Mouse (Mus musculus) testis, postnatal 10 days (tissue): ENCODE measurements at regions not wholly inside any gene's neighbourhood (a gene's known extent, or its start where the extent isn't known, plus 50 kb on each side); places are given as distances from the start of the nearest gene placed in this dataset.
A peak's percentile ranks its signal among the peaks of the same experiment; 100 is the strongest.

ENCODE experiments used
- DNase-seq: peaks from one replicate; pipeline ENCODE4 v3.0.0; 2021; ENCODE audit warnings: low spot score

DNA sequence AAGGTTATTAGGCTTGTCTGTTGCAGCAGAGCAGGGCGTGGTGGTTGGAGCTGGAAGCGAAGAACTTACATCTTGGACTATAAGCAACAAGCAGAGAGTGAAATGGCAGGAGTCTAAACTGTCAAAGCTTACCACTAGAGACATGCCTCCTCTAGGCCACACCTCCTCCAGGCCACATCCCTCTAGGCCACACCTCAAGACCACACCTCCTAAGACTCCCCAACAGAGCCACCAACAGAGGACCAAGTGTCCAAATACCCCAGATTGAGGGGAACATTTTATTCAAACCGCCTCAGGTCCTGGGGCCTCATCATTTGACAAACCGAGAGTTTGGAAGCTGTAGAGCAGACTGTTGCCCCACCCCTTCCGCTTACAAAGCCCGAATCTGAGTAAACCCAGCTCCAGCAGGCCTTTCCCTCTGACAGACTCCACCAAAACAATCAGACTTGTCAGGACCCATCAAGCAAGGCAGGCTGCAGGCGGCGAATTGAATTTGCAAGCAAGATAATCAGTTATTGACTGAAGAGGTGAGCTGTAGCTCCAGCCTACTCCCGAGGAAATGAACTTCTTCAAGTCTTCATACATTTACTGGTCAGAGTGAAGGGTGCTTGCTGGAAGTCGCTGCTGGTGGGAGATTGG, 253.5 kb upstream of the Kcnab2 start:
- peak; percentile 17 for DNase-seq

GRCm38 (mm10) chr4:152729421-152729820, 251.8 kb upstream of the Kcnab2 start:
- DNase-seq, result peak; percentile 26

DNA sequence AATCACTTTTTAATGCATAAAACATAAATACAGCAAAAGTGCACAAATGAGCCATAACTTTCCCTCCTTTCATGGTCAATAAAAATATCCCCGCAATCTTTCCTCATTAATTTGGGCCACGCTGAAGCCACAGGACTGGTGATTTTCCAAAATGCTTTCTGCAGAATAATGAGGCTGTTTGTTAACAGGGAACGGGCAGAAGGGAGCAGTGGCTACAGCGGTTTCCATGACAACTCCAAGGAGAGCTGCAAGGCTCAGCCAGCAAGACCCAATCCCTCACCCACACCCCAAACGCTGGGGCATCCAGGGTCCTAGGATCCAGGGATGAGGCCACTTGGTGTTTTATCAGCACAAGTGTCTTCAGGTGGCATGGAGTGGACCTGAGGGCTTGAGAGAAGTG, 248.2 kb upstream of the Kcnab2 start:
- DNase-seq, result no peak

- DNase-seq, result no peak
Measured at GRCm38 (mm10) chr4:152725423-152725822, 247.8 kb upstream of the Kcnab2 start.

DNA sequence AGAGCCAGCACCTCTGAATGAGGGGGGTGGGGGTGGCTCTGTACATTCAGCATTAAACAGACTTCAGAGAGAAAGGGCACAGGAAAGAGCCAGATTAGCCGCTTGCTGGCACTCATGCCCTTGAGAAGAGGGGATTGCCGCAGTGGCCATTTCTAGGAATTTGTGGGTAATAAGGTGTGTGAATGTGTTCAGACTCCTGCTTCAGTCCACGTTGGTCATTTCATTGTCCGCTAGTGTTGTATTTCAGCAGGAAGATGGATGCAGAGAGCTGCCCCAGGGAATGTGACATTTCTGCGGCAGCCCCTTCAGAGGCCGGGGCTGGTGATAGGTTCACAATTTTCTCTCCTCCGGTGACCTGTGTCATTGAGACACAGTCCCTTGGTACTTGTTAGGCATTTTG, 247.1 kb upstream of the Kcnab2 start:
- no peak for DNase-seq

DNA sequence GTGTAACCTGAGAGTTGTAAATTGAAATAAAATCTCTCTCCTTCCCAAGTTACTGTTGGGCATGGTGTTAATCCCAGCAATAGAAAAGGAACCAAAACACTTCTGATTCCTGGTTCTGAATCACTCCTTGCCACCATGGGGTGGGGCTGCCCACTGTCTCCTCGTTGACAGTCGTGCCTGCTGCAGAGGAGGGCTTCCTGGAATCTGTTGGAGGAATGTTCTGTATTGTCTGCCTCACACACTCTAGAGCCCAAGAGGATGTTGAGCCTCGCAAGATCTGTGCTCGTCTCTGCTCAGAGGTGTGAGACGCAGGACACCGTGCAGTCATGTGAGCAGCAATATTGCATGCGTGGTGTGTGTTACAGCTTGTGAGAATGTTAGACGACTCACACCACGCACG, 246.4 kb upstream of the Kcnab2 start:
- DNase-seq, result no peak

DNA sequence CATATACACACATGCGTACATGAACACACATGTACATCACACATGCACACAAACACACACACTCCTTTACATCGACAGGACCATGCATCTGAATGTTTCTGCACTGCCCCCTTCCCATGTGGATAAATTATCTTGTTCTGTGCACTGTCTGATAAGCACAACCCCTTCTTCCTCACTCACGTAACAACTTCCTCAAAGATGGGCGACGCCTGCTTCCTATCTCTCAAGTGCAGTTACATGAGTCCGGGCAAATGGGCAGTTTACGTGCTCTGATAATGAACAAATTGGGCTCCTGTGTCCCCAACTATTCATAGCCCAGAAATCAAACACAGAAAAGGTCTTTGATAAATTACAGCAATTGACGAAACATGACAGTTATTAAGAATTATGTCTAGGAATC, 242.9 kb upstream of the Kcnab2 start:
- no peak for DNase-seq

GRCm38 (mm10) chr4:152719416-152720127, 241.9 kb upstream of the Kcnab2 start:
- no peak for DNase-seq

- no peak for DNase-seq
Measured at GRCm38 (mm10) chr4:152710339-152710738, 232.7 kb upstream of the Kcnab2 start.

GRCm38 (mm10) chr4:152700217-152700616, 222.5 kb upstream of the Kcnab2 start:
- DNase-seq, result peak; percentile 66

DNA sequence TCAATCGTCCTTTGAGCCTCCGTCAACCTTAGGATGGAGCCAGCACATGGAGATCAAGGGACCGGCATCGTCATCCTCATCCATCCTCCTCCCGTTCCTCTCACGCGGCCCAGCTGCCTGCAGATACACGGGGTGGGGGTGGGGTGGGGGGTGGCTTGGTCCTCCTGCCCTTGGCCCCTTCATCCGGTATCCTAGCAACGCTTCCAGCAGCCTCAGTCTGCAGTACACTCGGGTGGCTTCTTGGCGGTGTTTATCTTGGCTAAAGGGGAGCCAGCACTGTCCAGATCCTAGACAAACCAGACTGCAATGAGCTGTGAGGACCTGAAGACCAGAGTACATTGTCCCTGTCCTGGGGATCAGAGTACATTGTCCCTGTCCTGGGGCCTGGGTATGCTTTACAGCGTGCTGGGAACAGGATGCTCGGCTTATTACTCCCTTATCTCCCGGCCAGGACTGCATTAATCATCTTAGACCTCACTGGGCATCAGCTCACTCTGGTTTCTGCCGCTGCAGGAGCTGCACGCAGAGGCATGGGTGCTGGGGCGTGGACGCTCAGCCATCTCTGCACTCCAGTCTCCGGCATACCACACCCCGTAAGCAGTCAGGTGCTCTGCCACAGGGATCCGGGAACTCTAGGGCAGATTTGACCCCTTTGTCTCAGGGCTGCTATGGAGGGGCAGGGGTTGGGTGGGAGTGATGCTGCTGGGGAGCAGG, 219.7 kb upstream of the Kcnab2 start:
- DNase-seq, result no peak

GRCm38 (mm10) chr4:152691735-152692134, 214.1 kb upstream of the Kcnab2 start:
- DNase-seq, result no peak

DNA sequence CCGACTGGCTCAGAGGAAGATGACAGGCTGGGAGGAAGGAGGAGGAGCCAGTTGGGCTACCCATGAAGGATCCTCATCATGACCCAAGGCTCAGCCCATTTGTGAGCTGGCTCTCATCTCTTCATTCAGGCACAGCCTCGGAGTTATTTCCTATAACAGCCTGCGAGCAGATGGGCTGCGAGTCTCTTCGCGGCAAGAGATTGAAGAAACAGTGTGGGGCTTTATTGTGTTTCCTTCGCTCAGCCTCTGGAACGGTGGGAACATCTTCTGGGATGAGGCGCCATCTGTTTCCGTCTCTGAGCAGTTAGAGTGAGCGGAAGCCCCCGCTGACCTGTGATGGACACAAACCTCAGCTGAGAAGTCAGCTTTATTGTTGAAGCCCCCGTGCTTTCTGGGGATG, 213.6 kb upstream of the Kcnab2 start:
- no peak for DNase-seq

DNA sequence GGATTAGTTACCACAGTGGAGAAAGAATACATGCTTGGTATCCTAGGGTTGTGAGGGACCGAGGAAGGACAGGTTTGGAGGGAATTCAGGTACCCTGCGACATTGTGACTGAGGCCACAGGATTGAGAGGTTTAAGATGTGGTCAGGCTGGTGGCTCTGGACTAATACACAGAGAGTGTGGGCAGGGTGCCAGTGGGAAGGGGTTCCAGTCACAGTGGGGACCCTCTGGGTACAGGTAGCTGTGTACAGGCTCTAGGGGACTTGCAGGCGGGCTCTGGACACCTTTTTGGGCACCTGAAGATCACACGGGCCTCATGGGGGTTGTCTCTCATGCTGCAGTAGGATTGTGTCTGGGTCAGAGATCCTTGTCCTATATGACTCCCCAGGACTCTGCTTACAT, 213.1 kb upstream of the Kcnab2 start:
- DNase-seq, result no peak

GRCm38 (mm10) chr4:152689831-152690230, 212.2 kb upstream of the Kcnab2 start:
- no peak for DNase-seq

DNA sequence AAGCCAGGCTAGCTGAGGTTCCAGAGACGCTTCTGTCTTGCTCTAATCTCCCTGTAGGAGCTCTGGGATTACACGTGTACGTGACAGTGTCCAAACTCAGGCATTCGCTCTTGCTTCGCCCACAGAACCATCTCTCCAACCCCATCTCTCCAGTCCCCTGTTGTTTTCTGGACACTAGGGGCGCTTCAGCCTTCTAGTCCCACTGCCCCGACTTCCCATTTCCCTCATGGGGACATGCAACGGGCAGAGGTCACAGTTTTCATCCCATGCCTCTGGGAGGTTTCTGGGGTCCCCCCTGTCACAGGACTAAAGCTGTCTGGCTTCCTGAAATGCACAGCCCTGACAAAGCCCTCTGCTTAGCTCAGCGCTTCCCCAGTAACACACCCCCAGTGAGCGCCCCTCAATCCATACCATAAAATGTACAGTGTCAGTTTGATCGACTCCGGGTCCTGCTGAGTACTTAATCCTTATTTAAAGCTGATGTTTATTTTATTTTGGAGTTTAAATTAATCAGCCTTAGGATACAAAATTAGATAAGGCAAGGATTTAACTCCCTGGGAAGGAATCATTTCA, 208.9 kb upstream of the Kcnab2 start:
- DNase-seq, result no peak

DNA sequence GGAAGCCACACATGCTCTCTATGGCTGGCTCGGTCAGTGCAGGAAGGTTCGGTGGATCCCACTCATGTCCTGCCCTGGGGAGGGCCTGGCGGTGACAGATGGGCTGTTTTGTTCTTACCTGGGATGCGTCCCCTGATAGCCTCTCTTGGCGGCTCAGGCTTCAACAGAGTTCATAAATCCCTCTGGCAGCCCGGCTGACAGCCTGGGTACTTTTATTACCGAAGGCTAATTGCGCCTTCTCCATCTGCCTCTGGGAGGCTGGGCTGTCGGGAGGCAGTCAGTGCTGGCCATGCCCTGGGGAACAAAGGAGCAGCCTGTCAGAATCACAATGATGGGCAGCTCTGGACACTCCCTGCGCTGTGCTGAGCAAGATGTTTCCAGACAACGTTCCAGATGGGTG, 196.5 kb upstream of the Kcnab2 start:
- DNase-seq, result no peak

GRCm38 (mm10) chr4:152663482-152663881, 185.8 kb upstream of the Kcnab2 start:
- peak; percentile 70 for DNase-seq

DNA sequence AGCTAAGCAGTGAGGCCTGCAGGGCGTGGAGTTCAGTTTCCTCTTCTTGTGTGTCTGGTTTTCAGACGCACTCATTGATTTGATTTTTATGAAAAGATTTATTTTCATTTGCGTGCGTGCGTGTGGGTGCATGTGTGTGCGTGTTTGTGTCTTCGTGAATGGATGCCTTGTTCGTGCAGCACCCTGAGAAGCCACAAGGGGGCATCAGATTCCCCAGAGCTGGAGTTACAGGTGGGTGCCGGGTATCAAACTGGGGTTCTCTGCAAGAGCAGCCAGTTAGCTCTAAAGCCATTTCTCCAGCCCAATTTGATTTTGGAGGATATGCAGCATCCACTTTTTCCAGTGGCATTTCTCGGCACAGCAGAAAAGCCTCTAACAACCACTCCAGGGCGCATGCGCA, 185.4 kb upstream of the Kcnab2 start:
- no peak for DNase-seq

DNA sequence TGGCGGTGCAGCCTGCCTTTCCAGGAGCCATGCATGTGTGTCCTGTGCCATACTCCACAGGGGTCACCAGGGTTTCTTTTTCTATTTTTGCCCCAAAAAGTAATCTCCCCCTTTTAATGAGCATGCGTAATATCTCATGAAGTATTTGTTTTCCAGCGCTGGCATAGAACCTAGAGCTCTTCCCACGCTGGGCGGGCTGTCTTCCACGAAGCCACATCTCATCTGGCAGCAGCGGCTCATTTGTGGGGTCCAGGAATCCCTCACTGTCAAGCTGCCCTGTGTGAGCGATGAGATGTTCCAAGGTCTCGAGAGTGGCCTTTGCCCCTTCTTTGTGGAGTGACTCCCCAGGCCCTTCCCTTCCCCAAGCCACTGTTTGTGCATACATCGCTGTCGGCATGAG, 184.8 kb upstream of the Kcnab2 start:
- DNase-seq, result no peak

- no peak for DNase-seq
Measured at GRCm38 (mm10) chr4:152650198-152650597, 172.5 kb upstream of the Kcnab2 start.

GRCm38 (mm10) chr4:152647620-152648019, 169.9 kb upstream of the Kcnab2 start:
- peak; percentile 73 for DNase-seq

DNA sequence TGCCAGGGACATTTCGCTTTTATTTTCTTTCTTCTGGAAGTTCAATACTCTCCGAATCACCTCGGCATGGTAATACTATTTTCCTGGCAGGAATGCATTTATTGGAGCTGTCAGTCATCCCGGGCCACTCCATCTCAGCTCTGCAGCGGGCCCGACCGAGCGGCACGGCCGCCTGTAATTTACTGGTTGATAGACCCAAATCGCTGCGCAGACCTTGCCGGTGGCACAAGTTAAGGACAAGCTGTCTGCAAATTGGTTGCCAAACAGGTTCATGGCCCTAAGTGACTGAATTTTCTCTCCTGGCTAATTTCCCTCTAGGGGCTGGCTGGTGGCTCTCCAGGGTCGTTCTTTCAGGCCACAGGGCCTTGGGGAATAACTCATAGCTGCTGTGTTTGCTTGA, 169.4 kb upstream of the Kcnab2 start:
- DNase-seq, result no peak
